Mouse (Mus musculus) MN1 (cell line): ENCODE data around the gene Scarb1.

Experiments used
- DNase-seq: peaks from one replicate; pipeline ENCODE4 v3.0.0-alpha.2; 2016; ENCODE audit warnings: low spot score

Scarb1 gene

GRCm38 (mm10) chr5:125305229-125306081 lies 35.4 kb downstream of the Scarb1 start:
- peak; percentile 66 for DNase-seq

- DNase-seq, result no peak
These were observed 36.5 kb downstream of the Scarb1 start for GRCm38 (mm10) chr5:125304245-125304856.

- DNase-seq, result no peak
These were observed 37.8 kb downstream of the Scarb1 start for GRCm38 (mm10) chr5:125303055-125303454.

GRCm38 (mm10) chr5:125298234-125298633 lies 42.7 kb downstream of the Scarb1 start:
- DNase-seq, result no peak

- no peak for DNase-seq
These were observed 43.7 kb downstream of the Scarb1 start for GRCm38 (mm10) chr5:125297171-125297570.

GRCm38 (mm10) chr5:125292951-125293350 lies 47.9 kb downstream of the Scarb1 start:
- DNase-seq, result no peak

GRCm38 (mm10) chr5:125291895-125292294 lies 49.0 kb downstream of the Scarb1 start:
- no peak for DNase-seq

GRCm38 (mm10) chr5:125291387-125291786 lies 49.5 kb downstream of the Scarb1 start:
- no peak for DNase-seq

- DNase-seq, result peak; percentile 69
These were observed 53.7 kb downstream of the Scarb1 start for GRCm38 (mm10) chr5:125287053-125287655.

- no peak for DNase-seq
These were observed 54.8 kb downstream of the Scarb1 start for GRCm38 (mm10) chr5:125286090-125286489.

GRCm38 (mm10) chr5:125283748-125284640 lies 56.9 kb downstream of the Scarb1 start:
- DNase-seq, result no peak

GRCm38 (mm10) chr5:125279216-125279615 lies 61.7 kb downstream of the Scarb1 start:
- no peak for DNase-seq

- peak; percentile 22 for DNase-seq
These were observed 62.6 kb downstream of the Scarb1 start for GRCm38 (mm10) chr5:125278314-125278713.

GRCm38 (mm10) chr5:125277313-125277712 lies 63.6 kb downstream of the Scarb1 start:
- DNase-seq, result no peak

- no peak for DNase-seq
These were observed 64.1 kb downstream of the Scarb1 start for GRCm38 (mm10) chr5:125276765-125277164.

- no peak for DNase-seq
These were observed 65.6 kb downstream of the Scarb1 start for GRCm38 (mm10) chr5:125275315-125275714.

- no peak for DNase-seq
These were observed 66.1 kb downstream of the Scarb1 start for GRCm38 (mm10) chr5:125274773-125275172.

- no peak for DNase-seq
These were observed 66.7 kb downstream of the Scarb1 start for GRCm38 (mm10) chr5:125274182-125274581.

- DNase-seq, result peak; percentile 73
These were observed 67.2 kb downstream of the Scarb1 start for GRCm38 (mm10) chr5:125273666-125274109.

GRCm38 (mm10) chr5:125272231-125272988 lies 68.5 kb downstream of the Scarb1 start:
- DNase-seq, result no peak
